ENCODE assay signal across 10 mouse cellular contexts in the genomic region with DNA sequence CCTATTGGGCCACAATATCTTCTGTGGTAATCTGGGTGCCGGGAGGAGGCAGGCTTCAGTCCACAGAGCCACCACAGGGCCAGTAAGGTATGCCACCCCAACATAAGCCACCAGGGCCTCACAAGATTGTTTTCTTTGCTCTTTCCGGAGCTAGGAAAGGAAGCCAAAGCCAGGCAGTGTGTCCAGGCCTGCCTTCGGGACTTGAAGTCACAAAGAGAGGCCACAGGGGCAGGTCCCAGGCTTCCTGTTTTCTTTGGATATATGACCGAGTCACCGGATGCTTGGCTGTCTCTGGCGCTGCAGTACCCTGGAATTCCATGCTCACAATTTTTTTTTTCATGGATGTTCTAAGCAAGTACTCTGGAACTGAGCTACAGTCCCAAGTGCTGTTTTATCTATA. TPM values are rescaled to one million over a fixed set of nuclear protein-coding genes. Genes with fewer than 3 reads are reported as not detected.
DNase-seq lines count a peak whose midpoint lies in the region; ATAC-seq lines count a peak whose summit lies in the region.
"Had no signal": no experiment of that assay in that cellular context is flagged by ENCODE, and none has a peak within 500 bp of the region (broad histone marks: within the 10 kb centered on the region; RNA-seq: fewer than 3 reads in every experiment).

No protein-coding gene starts in this region.

- DNase-seq in embryo, embryonic 10 days (ENCODE audit: low spot score): peak; percentile 42
- no peak for DNase-seq in embryo, embryonic 9.5 days (ENCODE audit: extremely low spot score)
- DNase-seq in kidney, postnatal 25 days: peak; percentile 83 to 93
- peak; percentile 63 for DNase-seq in lung, postnatal 14 days
- no peak for DNase-seq in thymus, postnatal 4 days
- DNase-seq in layer of hippocampus, adult 9-10 months (ENCODE audit: low spot score): no peak
- DNase-seq in midbrain, embryonic 10.5 days (ENCODE audit: low spot score): no peak

- 48% methylated on average over 6 of the region's 6 CpGs for WGBS in heart, embryonic 13.5 days
- 72% methylated on average over 6 of the region's 6 CpGs for WGBS in midbrain, embryonic 10.5 days

- no peak overlapping the region for H3K4me2 ChIP-seq in heart, embryonic 13.5 days
- H3K4me2 ChIP-seq: embryonic facial prominence, embryonic 13.5 days had no signal

- ATAC-seq in heart, embryonic 13.5 days (ENCODE audit: extremely low read depth, insufficient number of reproducible peaks, low FRiP score, low TSS enrichment): peak; percentile 59; the same call in 1 of the 2 replicates
- ATAC-seq: inflammation-experienced regulatory T-cells, adult 6 months had no signal

- peaks cover 9% of the 10 kb centered on the region; the same call in 1 of the 2 replicates for H3K4me1 ChIP-seq in heart, embryonic 13.5 days
- H3K4me1 ChIP-seq in midbrain, embryonic 10.5 days: 0 out of 2 replicates have a peak, but pooled peaks cover 4% of the 10 kb centered on the region
- H3K4me1 ChIP-seq: embryonic facial prominence, embryonic 13.5 days had no signal

- H3K27me3 ChIP-seq in heart, embryonic 13.5 days (replicated peaks): no peaks in the 10 kb centered on the region
- H3K27me3 ChIP-seq in midbrain, embryonic 10.5 days (ENCODE audit: low read depth, poor library complexity, severe bottlenecking): no peaks in the 10 kb centered on the region
- H3K27me3 ChIP-seq: embryonic facial prominence, embryonic 13.5 days had no signal

- no peak overlapping the region for H3K4me3 ChIP-seq in heart, embryonic 13.5 days
- no peak overlapping the region for H3K4me3 ChIP-seq in midbrain, embryonic 10.5 days
- H3K4me3 ChIP-seq: embryonic facial prominence, embryonic 13.5 days had no signal

- H3K9ac ChIP-seq in heart, embryonic 13.5 days: no peak overlapping the region
- H3K9ac ChIP-seq: embryonic facial prominence, embryonic 13.5 days had no signal

- peaks cover 6% of the 10 kb centered on the region; the same call in 1 of the 2 replicates for H3K9me3 ChIP-seq in heart, embryonic 13.5 days
- peaks cover 6% of the 10 kb centered on the region; the same call in 1 of the 2 replicates for H3K9me3 ChIP-seq in midbrain, embryonic 10.5 days (replicated peaks)

- H3K36me3 ChIP-seq in heart, embryonic 13.5 days: no peaks in the 10 kb centered on the region
- no peaks in the 10 kb centered on the region for H3K36me3 ChIP-seq in midbrain, embryonic 10.5 days
- H3K36me3 ChIP-seq: embryonic facial prominence, embryonic 13.5 days had no signal

- H3K27ac ChIP-seq in heart, embryonic 13.5 days (replicated peaks): peak overlapping the region; percentile 80
- no peak overlapping the region for H3K27ac ChIP-seq in midbrain, embryonic 10.5 days (replicated peaks)

RNA-seq across cellular contexts. Expression of gene Dock6, which starts 5.6 kb away (rescaled TPM):
- 48.4 and 50.3 TPM in 2 replicates for polyA plus RNA-seq in heart, embryonic 13.5 days (2015; fragmentation: Nextera tagmentation; extraction: Ambion mirVana)
- polyA plus RNA-seq in midbrain, embryonic 10.5 days (2016; fragmentation: Nextera tagmentation; extraction: Ambion mirVana): 22.0 and 23.5 TPM in 2 replicates

RNA-seq across cellular contexts. Expression of gene Angptl8, which starts 22.8 kb away (rescaled TPM):
- 1.6 and 2.3 TPM in 2 replicates for polyA plus RNA-seq in heart, embryonic 13.5 days (2015; fragmentation: Nextera tagmentation; extraction: Ambion mirVana)
- 0.47 and 0.83 TPM in 2 replicates for polyA plus RNA-seq in midbrain, embryonic 10.5 days (2016; fragmentation: Nextera tagmentation; extraction: Ambion mirVana)
- polyA plus RNA-seq: inflammation-experienced regulatory T-cells, adult 6 months had no signal

RNA-seq across cellular contexts. Expression of gene Kank2, which starts 59.5 kb away (rescaled TPM):
- 16.0 and 16.9 TPM in 2 replicates for polyA plus RNA-seq in heart, embryonic 13.5 days (2015; fragmentation: Nextera tagmentation; extraction: Ambion mirVana)
- polyA plus RNA-seq in midbrain, embryonic 10.5 days (2016; fragmentation: Nextera tagmentation; extraction: Ambion mirVana): 8.6 and 9.5 TPM in 2 replicates
- polyA plus RNA-seq: inflammation-experienced regulatory T-cells, adult 6 months had no signal

RNA-seq across cellular contexts. Expression of gene Rab3d, which starts 59.9 kb away (rescaled TPM):
- 8.5 and 9.2 TPM in 2 replicates for polyA plus RNA-seq in heart, embryonic 13.5 days (2015; fragmentation: Nextera tagmentation; extraction: Ambion mirVana)
- 8.3 and 9.7 TPM in 2 replicates for polyA plus RNA-seq in midbrain, embryonic 10.5 days (2016; fragmentation: Nextera tagmentation; extraction: Ambion mirVana)

Comparison
In these comparisons a context has a peak if more than half of its experiments do, and no peak if none do; other contexts are left out.
1. DNase-seq: peak in embryo, embryonic 10 days (single experiment), kidney, postnatal 25 days (2 of 2) and lung, postnatal 14 days (single experiment); none in embryo, embryonic 9.5 days (single experiment), thymus, postnatal 4 days (single experiment), layer of hippocampus, adult 9-10 months (single experiment) and midbrain, embryonic 10.5 days (single experiment).